Mouse (Mus musculus) myocyte (in vitro differentiated cells): ENCODE results near the gene B3gntl1. TPM values are rescaled to one million over a fixed set of nuclear protein-coding genes. Genes with fewer than 3 reads are reported as not detected.
"Not testable (repeated sequence)": the region's sequence is repeated elsewhere in the genome, so short reads cannot be mapped to it uniquely, and the experiment has no call there.

Experiments
- H3K27me3 ChIP-seq: one replicate; pipeline ENCODE4 v1.6.1; 2011; ENCODE audit not compliant: control insufficient read depth, insufficient read depth, insufficient read length
- H3K36me3 ChIP-seq: one replicate; pipeline ENCODE4 v1.6.1; 2011; ENCODE audit not compliant: control insufficient read depth, insufficient read depth
- H3K4me2 ChIP-seq: one replicate; pipeline ENCODE4 v1.6.1; 2011; ENCODE audit warnings: low read depth, control low read depth
- H3K4me3 ChIP-seq: one replicate; pipeline ENCODE4 v1.5.1; 2011; ENCODE audit warnings: mild to moderate bottlenecking, control low read depth, moderate library complexity
- H3K79me2 ChIP-seq: one replicate; pipeline ENCODE4 v1.6.1; 2011; ENCODE audit not compliant: control insufficient read depth, insufficient read depth
- H3ac ChIP-seq: one replicate; pipeline ENCODE4 v1.6.1; 2011; ENCODE audit not compliant: control insufficient read depth, insufficient read length
- CEBPB ChIP-seq: IDR thresholded peaks from 2 replicates; pipeline ENCODE4 v1.6.1; 2011; ENCODE audit warnings: mild to moderate bottlenecking, moderate library complexity; ENCODE audit not compliant: poor library complexity, insufficient read depth, severe bottlenecking
- E2F4 ChIP-seq: IDR thresholded peaks from one replicate; pipeline ENCODE4 v1.6.1; 2011; ENCODE audit warnings: mild to moderate bottlenecking, control low read depth, moderate library complexity; ENCODE audit not compliant: insufficient read depth
- MAX ChIP-seq: IDR thresholded peaks from one replicate; pipeline ENCODE4 v1.6.1; 2011; ENCODE audit warnings: low read depth, mild to moderate bottlenecking, control low read depth
- MYOD1 ChIP-seq, 3 experiments: IDR thresholded peaks; one replicate each; pipeline ENCODE4 v1.6.1; 2011; ENCODE audit warnings: control low read depth in 2 of 3, low read depth in 2 of 3, mild to moderate bottlenecking in 2 of 3, moderate library complexity in 1 of 3; ENCODE audit not compliant: insufficient read length in 2 of 3, control insufficient read depth in 1 of 3
- MYOG ChIP-seq, 3 experiments: IDR thresholded peaks; one replicate each; pipeline ENCODE4 v1.6.1; 2011; ENCODE audit warnings: control low read depth in 2 of 3, low read depth in 2 of 3, mild to moderate bottlenecking in 2 of 3; ENCODE audit not compliant: insufficient read length in 2 of 3, control insufficient read depth in 1 of 3, insufficient read depth in 1 of 3
- POLR2A ChIP-seq: IDR thresholded peaks from one replicate; pipeline ENCODE4 v1.6.1; 2011; ENCODE audit warnings: low read depth, mild to moderate bottlenecking, control low read depth, moderate library complexity; ENCODE audit not compliant: insufficient read length
- POLR2AphosphoS2 ChIP-seq: IDR thresholded peaks from one replicate; pipeline ENCODE4 v1.6.1; 2011; ENCODE audit warnings: low read depth, control low read depth; ENCODE audit not compliant: insufficient read length
- REST ChIP-seq: IDR thresholded peaks from one replicate; pipeline ENCODE4 v1.6.1; 2011; ENCODE audit warnings: mild to moderate bottlenecking, control low read depth, moderate library complexity; ENCODE audit not compliant: insufficient read depth, insufficient read length
- SRF ChIP-seq: IDR thresholded peaks from one replicate; pipeline ENCODE4 v1.6.1; 2011; ENCODE audit warnings: low read depth; ENCODE audit not compliant: control insufficient read depth, insufficient read length
- TCF12 ChIP-seq: IDR thresholded peaks from one replicate; pipeline ENCODE4 v1.6.1; 2011; ENCODE audit warnings: mild to moderate bottlenecking, control low read depth; ENCODE audit not compliant: poor library complexity, insufficient read depth, severe bottlenecking
- TCF3 ChIP-seq: IDR thresholded peaks from one replicate; pipeline ENCODE4 v1.6.1; 2011; ENCODE audit warnings: low read depth, control low read depth; ENCODE audit not compliant: insufficient read length
- USF1 ChIP-seq: IDR thresholded peaks from one replicate; pipeline ENCODE4 v1.6.1; 2011; ENCODE audit warnings: low read depth, mild to moderate bottlenecking, control low read depth, moderate library complexity
- polyA plus RNA-seq: library from polyadenylated mRNA; unstranded; fragments of >200 nt; fragmentation: generic; extraction: Trizol; gene quantifications from one replicate; pipeline ENCODE4 v1.2.1, GENCODE M21; 2012; ENCODE audit warnings: missing spikeins

Gene B3gntl1
- polyA plus RNA-seq, 1 experiment, result 5.4 TPM

DNA sequence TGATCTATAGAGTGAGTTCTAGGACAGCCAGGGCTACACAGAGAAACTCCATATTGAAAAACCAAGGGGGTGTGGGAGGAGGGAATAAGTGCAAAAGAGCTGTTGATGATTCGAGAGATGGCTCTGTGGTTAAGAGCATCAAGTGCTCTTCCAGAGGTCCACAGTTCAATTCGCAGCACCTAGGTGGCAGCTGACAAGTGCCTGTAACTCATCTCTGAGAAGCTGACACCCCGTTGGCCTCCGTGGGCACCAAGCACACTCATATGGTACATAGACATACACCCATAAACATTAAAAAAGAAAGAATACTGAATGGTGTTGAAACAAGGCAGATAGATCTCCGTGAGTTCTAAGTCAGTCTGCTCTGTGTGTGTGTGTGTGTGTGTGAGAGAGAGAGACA is 4.2 kb downstream of the B3gntl1 start:
- Histone ChIP-seq H3K27me3 (no peaks in the 10 kb centered on the region), H3K36me3 (peaks cover 8% of the 10 kb centered on the region), H3K4me2 (no peak overlapping the region), H3ac (no peak overlapping the region), H3K79me2 (no peaks in the 10 kb centered on the region), H3K4me3 (no peak overlapping the region)
- TF ChIP-seq REST, result no peak
- no peak for TF ChIP-seq MYOD1 (IDR thresholded peaks at IDR 0.05; ENCODE audit: control insufficient read depth in 1 of 3, insufficient read length in 2 of 3, low read depth in 2 of 3)
- no peak for TF ChIP-seq USF1
- TF ChIP-seq POLR2A, result no peak
- no peak for TF ChIP-seq TCF12
- TF ChIP-seq MAX, result no peak
- TF ChIP-seq POLR2AphosphoS2, result no peak
- TF ChIP-seq MYOG (IDR thresholded peaks at IDR 0.05; ENCODE audit: control insufficient read depth in 1 of 3, insufficient read depth in 1 of 3, insufficient read length in 2 of 3, low read depth in 2 of 3), result no peak
- TF ChIP-seq CEBPB, result no peak
- no peak for TF ChIP-seq TCF3
- no peak for TF ChIP-seq SRF

DNA sequence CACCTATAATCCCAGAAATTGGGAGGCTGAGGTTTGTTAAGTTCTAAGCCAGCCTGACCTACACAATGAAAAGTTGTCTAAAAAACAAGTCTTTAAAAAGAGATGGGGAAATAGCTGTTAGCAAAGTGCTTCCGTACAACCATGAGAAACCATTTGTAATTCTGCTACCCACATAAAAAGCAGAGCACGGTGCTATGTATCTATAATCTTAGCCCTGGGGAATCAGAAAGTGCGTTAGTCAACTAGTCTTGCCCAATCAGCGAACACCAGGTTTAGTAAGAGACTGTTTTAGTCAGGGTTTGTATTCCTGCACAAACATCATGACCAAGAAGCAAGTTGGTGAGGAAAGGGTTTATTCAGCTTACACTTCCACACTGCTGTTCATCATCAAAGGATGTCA is 5.4 kb downstream of the B3gntl1 start:
- Histone ChIP-seq H3K4me3 (no peak overlapping the region), H3K27me3 (no peaks in the 10 kb centered on the region), H3K36me3 (peaks cover 8% of the 10 kb centered on the region), H3K79me2 (no peaks in the 10 kb centered on the region), H3K4me2 (no peak overlapping the region), H3ac (no peak overlapping the region)
- TF ChIP-seq SRF, result no peak

GRCm38 (mm10) chr11:121661116-121661515 is 11.8 kb downstream of the B3gntl1 start:
- Histone ChIP-seq H3K27me3 (no peaks in the 10 kb centered on the region), H3K4me2 (no peak overlapping the region), H3K79me2 (no peaks in the 10 kb centered on the region), H3ac (no peak overlapping the region), H3K4me3 (no peak overlapping the region), H3K36me3 (peaks cover 8% of the 10 kb centered on the region)
- TF ChIP-seq POLR2A, result no peak
- TF ChIP-seq POLR2AphosphoS2, result no peak
- TF ChIP-seq CEBPB, result no peak
- no peak for TF ChIP-seq SRF
- no peak for TF ChIP-seq TCF3
- no peak for TF ChIP-seq E2F4
- TF ChIP-seq TCF12, result no peak
- TF ChIP-seq REST, result no peak

DNA sequence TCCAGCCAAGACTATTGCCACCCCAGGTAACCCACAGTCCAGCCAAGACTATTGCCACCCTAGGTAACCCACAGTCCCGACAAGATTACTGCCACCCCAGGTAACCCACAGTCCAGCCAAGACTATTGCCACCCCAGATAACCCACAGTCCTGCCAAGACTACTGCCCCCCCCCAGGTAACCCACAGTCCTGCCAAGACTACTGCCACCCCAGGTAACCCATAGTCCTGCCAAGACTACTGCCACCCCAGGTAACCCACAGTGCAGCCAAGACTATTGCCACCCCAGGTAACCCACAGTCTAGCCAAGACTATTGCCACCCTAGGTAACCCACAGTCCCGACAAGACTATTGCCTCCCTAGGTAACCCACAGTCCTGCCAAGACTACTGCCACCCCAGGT is 12.3 kb downstream of the B3gntl1 start:
- H3ac ChIP-seq, H3K36me3 ChIP-seq, H3K4me2 ChIP-seq, H3K27me3 ChIP-seq, H3K4me3 ChIP-seq, H3K79me2 ChIP-seq: not testable (repeated sequence)

DNA sequence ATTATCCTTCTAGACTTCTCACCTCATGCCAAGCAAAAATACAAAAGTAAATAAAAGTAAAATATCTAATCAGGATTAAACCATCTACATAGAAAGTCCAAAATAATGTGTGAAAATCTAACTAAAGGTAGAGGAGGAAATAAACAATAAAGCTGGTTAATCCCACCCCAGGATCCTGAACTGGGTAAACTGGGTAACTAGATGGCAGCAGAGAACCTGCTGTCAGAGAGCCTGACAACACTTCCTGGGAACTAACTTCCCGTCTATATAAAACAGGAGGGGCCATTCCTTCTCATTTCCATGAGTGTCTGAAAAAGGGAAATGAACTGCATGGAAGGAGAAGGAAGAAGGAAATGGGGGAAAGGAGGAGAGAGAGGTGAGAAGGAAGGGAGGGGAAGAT is 14.8 kb downstream of the B3gntl1 start:
- H3K4me2 ChIP-seq, result no peak overlapping the region
- TF ChIP-seq MYOD1 (IDR thresholded peaks at IDR 0.05; ENCODE audit: control insufficient read depth in 1 of 3, insufficient read length in 2 of 3, low read depth in 2 of 3), result no peak
- no peak for TF ChIP-seq CEBPB
- TF ChIP-seq TCF3, result no peak
- no peak for TF ChIP-seq POLR2A
- no peak for TF ChIP-seq SRF
- TF ChIP-seq USF1, result no peak
- no peak for TF ChIP-seq E2F4
- no peak for TF ChIP-seq MYOG (IDR thresholded peaks at IDR 0.05; ENCODE audit: control insufficient read depth in 1 of 3, insufficient read depth in 1 of 3, insufficient read length in 2 of 3, low read depth in 2 of 3)
- TF ChIP-seq MAX, result no peak
- no peak for TF ChIP-seq POLR2AphosphoS2
- no peak for TF ChIP-seq TCF12
- TF ChIP-seq REST, result no peak
- no peaks in the 10 kb centered on the region for H3K36me3 ChIP-seq
- no peak overlapping the region for H3ac ChIP-seq
- no peaks in the 10 kb centered on the region for H3K27me3 ChIP-seq
- H3K79me2 ChIP-seq, result no peaks in the 10 kb centered on the region
- no peak overlapping the region for H3K4me3 ChIP-seq
